Mouse (Mus musculus) activated CD4-positive, CD25-positive, alpha-beta regulatory T cell, adult 4 months (primary cell): ENCODE data around the gene Ube2c. TPM values are rescaled to one million over a fixed set of nuclear protein-coding genes. Genes with fewer than 3 reads are reported as not detected.
A peak's percentile ranks its signal among the peaks of the same experiment; 100 is the strongest.

Experiments
- ATAC-seq: one replicate; pipeline ENCODE4 v1.8.0; 2017
- polyA plus RNA-seq, 2 experiments: library from polyadenylated mRNA; unstranded; fragments of 100-300 nt; shearing (Covaris generic); gene quantifications; one replicate each; pipeline ENCODE4 v1.2.1; 2017

The Ube2c gene
- 10 to 100 TPM; 46.3 to 68.1 TPM for polyA plus RNA-seq

DNA sequence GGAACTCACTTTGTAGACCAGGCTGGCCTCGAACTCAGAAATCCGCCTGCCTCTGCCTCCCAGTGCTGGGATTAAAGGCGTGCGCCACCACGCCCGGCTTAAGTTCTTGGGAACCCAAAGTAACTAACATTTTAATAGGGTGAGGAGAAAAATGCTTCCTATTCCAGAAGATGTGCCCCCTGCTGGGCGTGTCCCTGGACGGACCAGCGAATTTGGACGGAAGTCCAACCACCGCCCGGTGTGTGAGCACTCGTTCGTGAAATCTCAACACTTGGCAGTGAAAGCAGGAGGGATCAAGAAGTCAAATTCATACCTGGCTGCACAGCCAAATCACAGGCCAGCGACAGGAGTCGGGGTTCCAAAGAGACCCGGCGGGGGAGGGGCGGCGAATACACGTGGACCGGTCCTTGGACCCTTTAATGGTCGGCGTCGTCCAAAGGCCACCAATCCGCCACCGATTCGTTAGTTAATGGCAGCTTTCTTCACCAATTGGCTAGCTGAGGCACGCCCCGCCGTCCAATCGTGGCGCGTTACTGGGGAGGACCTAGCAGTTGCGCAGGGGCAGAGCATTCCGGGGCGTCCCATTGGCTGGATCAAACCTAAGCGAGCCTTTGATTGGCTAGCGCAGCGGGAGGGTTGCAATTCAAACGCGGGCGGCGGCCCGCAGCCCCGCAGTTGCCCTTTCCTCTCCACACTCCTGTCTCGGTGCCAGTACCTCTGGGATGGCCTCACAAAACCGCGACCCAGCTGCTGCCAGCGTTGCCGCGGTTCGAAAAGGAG is at the start of gene Ube2c:
TSS of gene Ube2c (plus strand) at position 641 of the 780 bp plus-strand sequence.
- ATAC-seq: peak; percentile 100

- ATAC-seq: no peak
These were observed 46.4 kb upstream of the Ube2c start for GRCm38 (mm10) chr2:164723276-164723675.

DNA sequence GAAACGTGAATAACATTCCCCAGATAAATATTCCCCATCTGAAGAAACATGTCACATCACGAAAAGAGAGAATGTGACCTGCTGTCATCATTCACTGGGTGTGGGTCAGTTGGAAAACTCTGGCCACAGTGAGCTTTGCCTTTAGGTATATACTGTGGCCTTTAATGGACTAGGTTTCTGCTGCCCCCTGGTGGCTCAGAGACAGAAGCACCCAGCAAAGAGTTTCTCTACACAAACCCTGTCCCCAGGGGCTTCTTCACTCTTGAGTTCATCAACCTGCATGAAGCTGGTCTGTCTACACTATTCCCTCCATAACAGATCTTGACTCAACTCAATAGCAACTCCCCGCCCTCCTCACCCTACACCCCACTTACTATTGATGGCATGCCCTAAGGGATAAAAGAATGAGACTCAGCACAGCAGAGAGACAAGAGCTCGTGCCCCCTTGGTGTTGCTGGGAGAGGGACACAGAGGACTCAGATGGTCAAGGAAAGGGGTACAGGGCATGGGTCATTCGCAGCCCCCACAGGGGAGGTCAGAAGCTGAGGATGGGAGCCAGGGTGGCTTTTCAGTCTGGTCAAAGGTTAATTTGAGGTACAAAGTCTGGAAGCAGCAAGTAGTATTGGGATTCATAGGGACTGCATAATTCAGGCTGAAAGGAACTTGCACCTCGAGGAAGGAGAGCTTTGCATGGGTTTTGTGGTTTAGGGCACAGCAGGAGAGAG is 43.6 kb upstream of the Ube2c start:
- no peak for ATAC-seq

- ATAC-seq: no peak
These were observed 38.0 kb upstream of the Ube2c start for GRCm38 (mm10) chr2:164731719-164732118.

DNA sequence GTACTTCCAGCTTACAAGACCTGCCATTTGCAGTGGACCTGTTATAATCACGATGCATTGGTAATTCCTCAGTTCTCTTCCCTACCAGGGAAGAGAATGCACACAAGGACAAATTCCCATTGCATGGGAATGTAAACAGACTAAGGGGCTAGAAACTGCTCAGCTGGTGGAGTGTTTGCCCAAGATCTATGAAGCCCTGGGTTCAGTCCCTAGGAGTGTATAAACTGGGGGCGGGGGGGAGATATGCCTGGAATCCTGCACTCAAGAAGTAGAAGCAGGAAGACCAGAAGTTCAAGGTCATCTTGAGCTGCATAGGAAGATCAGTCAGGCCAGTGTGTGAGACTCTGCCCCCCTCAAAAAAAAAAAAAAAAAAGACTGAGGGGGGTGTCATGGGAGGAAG is 36.4 kb upstream of the Ube2c start:
- no peak for ATAC-seq

GRCm38 (mm10) chr2:164734839-164735238 is 34.9 kb upstream of the Ube2c start:
- ATAC-seq: no peak

DNA sequence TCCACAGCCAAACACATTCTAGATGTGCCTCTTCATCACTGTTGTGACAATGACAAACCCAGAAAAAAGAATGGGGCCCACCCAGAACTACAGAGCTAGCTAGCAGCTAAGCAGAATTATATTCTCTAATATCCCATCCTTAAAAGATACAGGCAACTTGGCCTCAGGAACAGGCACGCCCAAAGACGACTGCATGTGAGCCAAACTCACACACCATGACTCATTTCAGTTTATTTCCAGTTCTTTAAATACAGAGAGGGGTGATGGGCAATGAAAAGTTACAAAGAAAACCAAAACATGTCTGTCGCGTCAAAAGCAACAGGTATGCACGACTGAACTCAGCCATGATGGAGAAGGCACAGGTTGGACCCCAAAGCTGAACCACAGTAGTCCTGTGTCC is 34.3 kb upstream of the Ube2c start:
- ATAC-seq: no peak

DNA sequence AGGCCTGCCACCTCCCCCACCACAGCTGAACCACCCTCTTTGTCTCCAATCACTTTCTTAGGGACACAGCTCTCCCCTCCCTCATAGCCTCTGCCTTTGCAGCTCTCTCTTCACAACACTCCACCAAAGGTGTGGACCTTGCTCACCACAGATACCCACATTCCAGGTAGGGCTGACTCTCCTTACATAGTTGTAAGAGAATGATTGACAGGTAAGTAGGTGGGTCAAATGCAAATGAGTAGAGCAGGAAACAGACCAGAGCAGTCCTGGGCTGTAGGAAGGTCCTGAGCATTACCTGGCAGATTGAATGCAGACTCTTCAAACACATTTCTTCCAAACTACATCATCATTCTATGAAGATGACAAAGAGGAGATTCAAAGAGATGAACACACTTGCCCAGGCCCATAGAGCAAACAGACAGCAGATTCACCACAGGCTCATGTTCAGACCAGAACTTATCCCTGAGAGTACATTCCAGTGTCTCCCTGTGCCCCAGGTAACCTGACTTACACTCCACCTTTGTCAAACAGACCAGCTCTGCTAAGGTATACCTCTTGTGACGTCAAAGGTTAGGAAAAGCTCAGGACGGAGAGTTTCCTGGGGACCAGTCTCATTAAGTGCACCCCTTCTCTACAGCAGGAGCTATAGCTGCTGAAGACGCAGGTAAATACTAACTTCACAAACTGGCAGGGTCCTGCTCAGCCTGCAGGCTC is 32.2 kb upstream of the Ube2c start:
- ATAC-seq: no peak

GRCm38 (mm10) chr2:164739876-164740275 is 29.8 kb upstream of the Ube2c start:
- ATAC-seq: no peak

DNA sequence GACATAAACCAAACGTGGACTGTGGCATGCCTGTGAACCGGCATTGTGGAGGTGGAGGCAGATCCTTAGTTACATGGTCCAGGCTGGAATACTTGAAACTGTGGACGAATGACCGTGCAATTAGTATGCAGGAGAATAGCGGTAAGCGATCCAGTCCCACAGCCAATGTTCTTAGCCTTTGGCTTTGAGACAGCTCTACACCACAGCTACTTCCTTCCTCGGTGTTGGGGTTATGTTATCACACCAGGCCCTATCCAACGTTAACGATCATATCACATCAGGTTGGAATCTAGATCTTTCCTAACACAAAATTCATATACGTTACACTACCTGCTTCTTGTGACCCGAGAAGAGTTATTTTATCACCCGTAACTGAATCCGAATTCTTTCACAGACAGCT is 24.7 kb upstream of the Ube2c start:
- ATAC-seq: no peak

- peak; percentile 90 for ATAC-seq
These were observed 23.7 kb upstream of the Ube2c start, which contains the start of the genes Wfdc3 and Dnttip1 for GRCm38 (mm10) chr2:164745843-164746479. Wfdc3 (minus strand) TSS chr2:164745931. Dnttip1 (plus strand) TSS chr2:164745983.

DNA sequence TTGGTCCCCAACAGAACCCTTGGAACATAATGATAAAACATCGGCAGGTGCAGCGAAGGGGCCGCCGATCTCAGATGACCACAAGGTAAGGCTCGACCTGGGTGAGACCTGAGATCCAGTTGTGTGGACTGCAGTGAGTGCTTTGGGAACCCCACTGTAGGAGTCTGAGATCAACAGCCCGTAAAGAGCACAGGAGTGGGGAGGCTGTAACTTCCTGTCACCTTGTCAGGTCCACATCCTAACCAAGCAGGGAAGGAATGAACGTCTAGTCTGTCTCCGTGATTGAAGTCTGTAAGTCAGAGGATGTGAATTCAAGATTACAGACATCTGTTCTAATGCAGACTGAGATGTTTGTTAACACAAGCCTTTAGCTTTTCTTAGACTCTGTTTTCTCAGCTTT is 23.0 kb upstream of the Ube2c start:
- peak; percentile 61 for ATAC-seq

- no peak for ATAC-seq
These were observed 21.5 kb upstream of the Ube2c start for GRCm38 (mm10) chr2:164748191-164748590.

GRCm38 (mm10) chr2:164748991-164749390 is 20.7 kb upstream of the Ube2c start:
- no peak for ATAC-seq

DNA sequence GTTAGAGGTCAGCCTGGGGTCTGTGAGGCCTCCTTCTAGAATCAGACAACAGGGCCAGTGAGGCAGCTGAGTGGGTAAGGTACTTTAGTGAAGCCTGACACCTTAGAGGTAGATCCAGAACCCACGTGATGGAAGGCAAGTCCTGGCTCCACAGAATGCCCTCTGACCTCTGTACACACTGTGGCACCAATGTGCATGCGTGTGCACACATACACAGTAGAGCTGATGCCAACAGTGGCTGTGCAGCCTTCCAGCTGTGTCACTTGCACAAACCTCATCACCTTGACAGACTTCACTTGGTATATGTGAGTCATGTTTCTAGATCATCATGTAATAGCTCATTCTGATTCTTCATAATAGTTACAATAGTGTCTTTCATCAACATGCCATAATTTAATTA is 17.2 kb upstream of the Ube2c start:
- no peak for ATAC-seq

DNA sequence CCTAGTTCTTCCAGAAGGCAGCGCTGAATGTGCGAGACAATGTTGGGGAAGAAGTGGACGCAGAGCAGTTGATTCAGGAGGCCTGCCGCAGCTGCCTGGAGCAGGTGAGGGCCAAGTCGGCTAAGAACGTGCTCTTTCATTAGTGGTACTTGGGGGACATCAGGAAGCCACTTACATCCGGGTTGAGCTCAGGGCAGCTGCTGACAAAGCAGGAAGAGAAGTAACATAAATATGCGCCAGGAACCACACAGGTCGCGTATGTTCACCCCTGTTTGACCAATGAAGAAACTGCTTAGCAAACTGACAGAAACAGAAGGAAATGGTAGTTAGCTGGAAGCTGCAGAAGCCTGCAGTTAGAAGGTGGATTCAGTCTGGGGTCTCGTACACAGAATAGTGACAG is 15.6 kb upstream of the Ube2c start:
- no peak for ATAC-seq

GRCm38 (mm10) chr2:164754800-164755199 is 14.9 kb upstream of the Ube2c start:
- no peak for ATAC-seq

DNA sequence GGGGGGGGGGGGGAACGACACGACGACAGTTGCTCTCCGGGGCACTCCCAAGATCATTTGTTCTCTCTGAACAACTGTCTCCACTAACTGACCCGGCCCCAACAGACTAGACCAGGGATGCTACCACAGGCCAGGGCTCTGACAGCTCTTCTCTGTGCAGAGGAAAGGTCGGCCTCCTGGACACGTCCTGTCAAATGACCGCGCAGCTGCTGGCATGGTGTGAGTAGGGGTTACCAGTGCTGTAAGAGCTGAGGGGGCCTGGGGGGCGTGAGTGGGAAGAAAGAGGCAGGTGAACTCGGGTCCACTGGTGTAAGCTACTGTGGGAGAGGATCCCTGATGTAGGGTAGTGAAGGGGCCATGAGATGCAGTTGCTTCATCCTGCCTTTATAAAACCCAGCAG is 11.9 kb upstream of the Ube2c start:
- no peak for ATAC-seq

- ATAC-seq: no peak
These were observed 11.0 kb upstream of the Ube2c start for GRCm38 (mm10) chr2:164758692-164759091.

DNA sequence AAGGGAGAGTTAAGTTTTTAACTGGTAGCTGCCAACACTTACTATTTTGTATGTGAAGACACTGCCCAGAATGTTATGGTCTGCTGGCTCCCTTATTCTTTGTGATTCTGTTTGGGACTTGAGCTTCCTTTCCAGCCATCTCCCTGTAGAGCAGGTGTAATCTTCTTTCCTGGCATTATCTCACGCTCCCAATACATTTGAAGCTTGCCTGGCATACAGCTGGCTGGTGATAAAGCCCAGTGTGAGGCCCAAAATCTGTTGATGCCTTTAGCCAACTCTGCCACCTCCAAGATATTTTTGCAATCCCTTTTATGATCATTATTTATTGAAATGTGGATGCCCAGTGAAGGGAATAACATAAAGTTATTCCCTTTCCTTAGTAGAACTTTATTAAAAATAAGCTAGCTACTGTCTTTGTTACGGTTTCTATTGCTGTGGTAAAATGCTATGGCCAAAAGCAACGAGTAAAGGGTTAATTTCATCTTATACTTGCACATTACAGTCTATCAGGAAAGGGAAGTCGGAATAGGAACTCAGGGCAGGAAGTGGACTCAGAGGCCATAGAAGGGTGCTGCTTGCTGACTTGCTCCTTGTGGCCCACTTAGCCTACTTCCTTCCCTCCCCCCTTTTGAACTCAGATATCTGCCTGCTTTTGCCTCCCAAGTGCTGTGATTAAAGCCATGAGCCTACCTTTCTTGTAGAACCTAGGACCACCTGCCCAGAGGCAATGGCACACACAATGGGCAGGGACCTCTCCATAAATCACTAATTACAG is 9.5 kb upstream of the Ube2c start:
- ATAC-seq: no peak

- no peak for ATAC-seq
These were observed 8.2 kb upstream of the Ube2c start for GRCm38 (mm10) chr2:164761502-164761901.

DNA sequence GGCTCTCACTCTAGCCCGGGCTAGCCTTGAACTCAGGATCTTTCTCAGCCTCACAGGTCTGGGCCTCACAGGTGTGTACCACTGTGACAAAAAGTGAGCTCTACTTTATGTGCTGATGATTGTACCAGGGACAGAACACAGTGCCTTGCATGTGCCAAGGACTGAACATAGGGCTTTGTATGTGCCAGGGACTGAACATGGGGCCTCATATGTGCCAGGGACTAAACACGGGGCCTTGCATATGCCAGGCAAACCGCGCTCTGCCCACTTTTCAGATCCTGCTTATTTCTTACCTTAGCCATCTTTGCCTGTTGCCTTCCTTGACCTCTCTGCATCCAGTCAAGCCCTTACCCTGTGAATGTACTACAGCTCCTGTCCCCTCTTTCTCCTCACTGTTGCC is 7.7 kb upstream of the Ube2c start:
- ATAC-seq: no peak
